Mouse (Mus musculus) R1 (cell line): ENCODE measurements around the gene Serpina6.
A peak's percentile ranks its signal among the peaks of the same experiment; 100 is the strongest.

Source experiments
- DNase-seq: peaks from one replicate; pipeline ENCODE4 v3.0.0-alpha.2; 2018; ENCODE audit warnings: low read depth, low spot score

The Serpina6 gene

GRCm38 (mm10) chr12:103657991-103658390 is 979 bp upstream of the Serpina6 start:
- no peak for DNase-seq

GRCm38 (mm10) chr12:103655123-103656044 is 1.6 kb downstream of the Serpina6 start:
- DNase-seq, result no peak

GRCm38 (mm10) chr12:103653836-103654235 is 3.2 kb downstream of the Serpina6 start:
- DNase-seq, result no peak

- DNase-seq, result no peak
Observed at GRCm38 (mm10) chr12:103646314-103646713, 10.7 kb downstream of the Serpina6 start.

GRCm38 (mm10) chr12:103644601-103645000 is 12.4 kb downstream of the Serpina6 start:
- DNase-seq, result no peak

GRCm38 (mm10) chr12:103643818-103644217 is 13.2 kb downstream of the Serpina6 start:
- DNase-seq, result no peak

GRCm38 (mm10) chr12:103643336-103643735 is 13.7 kb downstream of the Serpina6 start:
- DNase-seq, result peak; percentile 63

- no peak for DNase-seq
Observed at GRCm38 (mm10) chr12:103635846-103636245, 21.2 kb downstream of the Serpina6 start.

GRCm38 (mm10) chr12:103634430-103634829 is 22.6 kb downstream of the Serpina6 start:
- no peak for DNase-seq

GRCm38 (mm10) chr12:103631203-103631612 is 25.8 kb downstream of the Serpina6 start, which contains the start of gene Serpina10:
Gene Serpina10 (minus strand): TSS chr12:103631444.
- DNase-seq, result no peak

GRCm38 (mm10) chr12:103616860-103617261 is 40.2 kb downstream of the Serpina6 start:
- no peak for DNase-seq

- no peak for DNase-seq
Observed at GRCm38 (mm10) chr12:103615734-103616133, 41.3 kb downstream of the Serpina6 start.

- peak; percentile 28 for DNase-seq
Observed at GRCm38 (mm10) chr12:103615141-103615540, 41.9 kb downstream of the Serpina6 start.

- no peak for DNase-seq
Observed at GRCm38 (mm10) chr12:103601839-103602238, 55.2 kb downstream of the Serpina6 start.

- DNase-seq, result peak; percentile 72
Observed at GRCm38 (mm10) chr12:103600364-103600763, 56.6 kb downstream of the Serpina6 start.

GRCm38 (mm10) chr12:103598411-103598810 is 58.6 kb downstream of the Serpina6 start:
- DNase-seq, result no peak
